Mouse (Mus musculus) kidney, embryonic 16.5 days (tissue): ENCODE data around the gene Col26a1. TPM values are rescaled to one million over a fixed set of nuclear protein-coding genes. Genes with fewer than 3 reads are reported as not detected.
"Not testable (repeated sequence)": the region's sequence is repeated elsewhere in the genome, so short reads cannot be mapped to it uniquely, and the experiment has no call there.

ENCODE experiments used
- ATAC-seq: fragments of 200-750 bp; cut with Nextera tagmentation; 2 replicates; pipeline ENCODE4 v1.8.0; 2017; ENCODE audit warnings: moderate TSS enrichment; ENCODE audit not compliant: low FRiP score, low TSS enrichment
- H3K27ac ChIP-seq: fragments of 300-500 bp; sonication (generic); 2 replicates; pipeline ENCODE4 v1.5.1; 2014; ENCODE audit warnings: low read length
- H3K27me3 ChIP-seq: fragments of 300-500 bp; sonication (generic); 2 replicates; pipeline ENCODE4 v1.6.1; 2014; ENCODE audit warnings: low read length, control low read depth, mixed read lengths; ENCODE audit not compliant: insufficient read depth
- H3K36me3 ChIP-seq: fragments of 300-500 bp; sonication (generic); 2 replicates; pipeline ENCODE4 v1.6.1; 2014; ENCODE audit warnings: low read length, control low read depth, mixed read lengths; ENCODE audit not compliant: insufficient read depth
- H3K4me1 ChIP-seq: fragments of 300-500 bp; sonication (generic); 2 replicates; pipeline ENCODE4 v1.6.1; 2014; ENCODE audit warnings: low read length, control low read depth, mixed read lengths; ENCODE audit not compliant: insufficient read depth
- H3K4me2 ChIP-seq: fragments of 300-500 bp; sonication (generic); replicated peaks from 2 replicates; pipeline ENCODE4 v1.6.1; 2014; ENCODE audit warnings: low read depth, low read length
- H3K4me3 ChIP-seq: fragments of 300-500 bp; sonication (generic); 2 replicates; pipeline ENCODE4 v1.5.1; 2014; ENCODE audit warnings: mild to moderate bottlenecking, low read length
- H3K9ac ChIP-seq: fragments of 300-500 bp; sonication (generic); replicated peaks from 2 replicates; pipeline ENCODE4 v1.6.1; 2014; ENCODE audit warnings: low read length
- H3K9me3 ChIP-seq: fragments of 300-500 bp; sonication (generic); 2 replicates; pipeline ENCODE4 v1.6.1; 2016; ENCODE audit warnings: low read length, control low read depth
- WGBS: fragments of 180-500 bp; shearing (Covaris S2); extraction: QIAGEN DNeasy Blood & Tissue Kit; methylation state at CpG from one replicate; pipeline ENCODE4 v1.1.7; 2014; 5-methylcytosine and 5-hydroxymethylcytosine counted together
- polyA plus RNA-seq: library from polyadenylated mRNA; unstranded; fragments of >200 nt; fragmentation: Nextera tagmentation; extraction: Ambion mirVana; gene quantifications from 2 replicates; pipeline ENCODE4 v1.2.1, GENCODE M21; 2015

Col26a1 gene
- polyA plus RNA-seq, 1 experiment from 2014 or later: 48.1 TPM

GRCm38 (mm10) chr5:136771132-136771531 is 111.9 kb downstream of the Col26a1 start:
- no peak overlapping the region for H3K9ac ChIP-seq
- no peaks in the 10 kb centered on the region for H3K27me3 ChIP-seq
- no peak for ATAC-seq
- H3K4me3 ChIP-seq: no peak overlapping the region
- no peak overlapping the region for H3K27ac ChIP-seq
- H3K36me3 ChIP-seq: no peaks in the 10 kb centered on the region; the same call in 1 of the 2 replicates
- H3K9me3 ChIP-seq: peaks cover 6% of the 10 kb centered on the region; the same call in 1 of the 2 replicates
- WGBS: 77% methylated on average over 10 of the region's 10 CpGs
- H3K4me2 ChIP-seq: no peak overlapping the region
- peaks cover 7% of the 10 kb centered on the region for H3K4me1 ChIP-seq

GRCm38 (mm10) chr5:136767304-136767703 is 115.7 kb downstream of the Col26a1 start:
- H3K4me3 ChIP-seq: no peak overlapping the region
- ATAC-seq: no peak
- no peaks in the 10 kb centered on the region for H3K36me3 ChIP-seq
- H3K4me2 ChIP-seq: no peak overlapping the region
- H3K9me3 ChIP-seq: no peaks in the 10 kb centered on the region
- no peak overlapping the region for H3K9ac ChIP-seq
- 76% methylated on average over 9 of the region's 9 CpGs for WGBS
- H3K27ac ChIP-seq: no peak overlapping the region
- H3K27me3 ChIP-seq: no peaks in the 10 kb centered on the region
- H3K4me1 ChIP-seq: peaks cover 7% of the 10 kb centered on the region

GRCm38 (mm10) chr5:136764157-136764669 is 118.8 kb downstream of the Col26a1 start:
- Histone ChIP-seq H3K4me2 (no peak overlapping the region), H3K27me3 (no peaks in the 10 kb centered on the region), H3K27ac (no peak overlapping the region), H3K4me3 (no peak overlapping the region), H3K36me3 (no peaks in the 10 kb centered on the region), H3K9ac (no peak overlapping the region), H3K9me3 (no peaks in the 10 kb centered on the region), H3K4me1 (peaks cover 2% of the 10 kb centered on the region; the same call in 1 of the 2 replicates)
- ATAC-seq: no peak
- 52% methylated on average over 8 of the region's 8 CpGs for WGBS

- no peaks in the 10 kb centered on the region for H3K36me3 ChIP-seq
- H3K4me2 ChIP-seq: no peak overlapping the region
- H3K9me3 ChIP-seq: no peaks in the 10 kb centered on the region
- no peak overlapping the region for H3K27ac ChIP-seq
- 65% methylated on average over 6 of the region's 6 CpGs for WGBS
- H3K4me1 ChIP-seq: no peaks in the 10 kb centered on the region
- H3K27me3 ChIP-seq: no peaks in the 10 kb centered on the region
- H3K4me3 ChIP-seq: no peak overlapping the region
- no peak for ATAC-seq
- no peak overlapping the region for H3K9ac ChIP-seq
These were observed 122.7 kb downstream of the Col26a1 start for GRCm38 (mm10) chr5:136760345-136760744.

- Histone ChIP-seq H3K4me2 (no peak overlapping the region), H3K27ac (no peak overlapping the region), H3K4me3 (no peak overlapping the region), H3K36me3 (no peaks in the 10 kb centered on the region), H3K9me3 (no peaks in the 10 kb centered on the region), H3K4me1 (no peaks in the 10 kb centered on the region), H3K27me3 (no peaks in the 10 kb centered on the region), H3K9ac (no peak overlapping the region)
- ATAC-seq: no peak
- 55% methylated on average over 6 of the region's 6 CpGs for WGBS
These were observed 123.2 kb downstream of the Col26a1 start for GRCm38 (mm10) chr5:136759781-136760180.

- Histone ChIP-seq H3K36me3 (peaks cover 6% of the 10 kb centered on the region), H3K4me1 (no peaks in the 10 kb centered on the region), H3K9me3 (no peaks in the 10 kb centered on the region), H3K4me2 (no peak overlapping the region), H3K4me3 (no peak overlapping the region), H3K27me3 (no peaks in the 10 kb centered on the region), H3K9ac (no peak overlapping the region), H3K27ac (no peak overlapping the region)
- 4% methylated on average over 3 of the region's 3 CpGs for WGBS
- no peak for ATAC-seq
These were observed 127.3 kb downstream of the Col26a1 start for GRCm38 (mm10) chr5:136755696-136756095.

GRCm38 (mm10) chr5:136754053-136754591 is 128.9 kb downstream of the Col26a1 start:
- no peak overlapping the region for H3K9ac ChIP-seq
- H3K4me3 ChIP-seq: no peak overlapping the region
- ATAC-seq: no peak
- no peaks in the 10 kb centered on the region for H3K27me3 ChIP-seq
- H3K9me3 ChIP-seq: peaks cover 5% of the 10 kb centered on the region; the same call in 1 of the 2 replicates
- no peak overlapping the region for H3K27ac ChIP-seq
- 69% methylated on average over 14 of the region's 14 CpGs for WGBS
- no peaks in the 10 kb centered on the region for H3K4me1 ChIP-seq
- H3K4me2 ChIP-seq: no peak overlapping the region
- peaks cover 14% of the 10 kb centered on the region for H3K36me3 ChIP-seq

- Histone ChIP-seq H3K9me3 (peaks cover 15% of the 10 kb centered on the region), H3K36me3 (peaks cover 23% of the 10 kb centered on the region)
- not testable (repeated sequence) for H3K4me1 ChIP-seq, H3K9ac ChIP-seq, H3K4me2 ChIP-seq, H3K4me3 ChIP-seq, ATAC-seq, H3K27ac ChIP-seq, H3K27me3 ChIP-seq
- 72% methylated on average over 7 of the region's 7 CpGs for WGBS
These were observed 129.8 kb downstream of the Col26a1 start for GRCm38 (mm10) chr5:136753176-136753575.

- ATAC-seq: no peak
- Histone ChIP-seq H3K36me3 (peaks cover 34% of the 10 kb centered on the region), H3K4me3 (no peak overlapping the region), H3K9ac (no peak overlapping the region), H3K9me3 (peaks cover 25% of the 10 kb centered on the region), H3K27me3 (no peaks in the 10 kb centered on the region), H3K4me1 (no peaks in the 10 kb centered on the region), H3K27ac (no peak overlapping the region), H3K4me2 (no peak overlapping the region)
- WGBS: 98% methylated on average over 19 of the region's 19 CpGs
These were observed 130.9 kb downstream of the Col26a1 start for GRCm38 (mm10) chr5:136752104-136752503.

- H3K9ac ChIP-seq: no peak overlapping the region
- H3K4me2 ChIP-seq: no peak overlapping the region
- peaks cover 32% of the 10 kb centered on the region for H3K36me3 ChIP-seq
- no peak overlapping the region for H3K4me3 ChIP-seq
- H3K4me1 ChIP-seq: no peaks in the 10 kb centered on the region
- no peak overlapping the region for H3K27ac ChIP-seq
- H3K9me3 ChIP-seq: peaks cover 26% of the 10 kb centered on the region
- no peak for ATAC-seq
- H3K27me3 ChIP-seq: no peaks in the 10 kb centered on the region
- 81% methylated on average over 9 of the region's 9 CpGs for WGBS
These were observed 136.4 kb downstream of the Col26a1 start for GRCm38 (mm10) chr5:136746596-136746995.
